Mouse (Mus musculus) bone marrow, adult 2 months (tissue): ENCODE data around the gene Ckb.

Experiments
- CTCF ChIP-seq: fragments of 200-500 bp; IDR thresholded peaks from 2 replicates; pipeline ENCODE4 v1.5.1; 2011; ENCODE audit warnings: low read length, control low read depth; ENCODE audit not compliant: control insufficient read depth, insufficient read depth
- POLR2A ChIP-seq: fragments of 200-500 bp; IDR thresholded peaks from 2 replicates; pipeline ENCODE4 v1.6.1; 2011; ENCODE audit warnings: low read depth, mild to moderate bottlenecking, control low read depth, low read length, borderline replicate concordance; ENCODE audit not compliant: control insufficient read depth

DNA sequence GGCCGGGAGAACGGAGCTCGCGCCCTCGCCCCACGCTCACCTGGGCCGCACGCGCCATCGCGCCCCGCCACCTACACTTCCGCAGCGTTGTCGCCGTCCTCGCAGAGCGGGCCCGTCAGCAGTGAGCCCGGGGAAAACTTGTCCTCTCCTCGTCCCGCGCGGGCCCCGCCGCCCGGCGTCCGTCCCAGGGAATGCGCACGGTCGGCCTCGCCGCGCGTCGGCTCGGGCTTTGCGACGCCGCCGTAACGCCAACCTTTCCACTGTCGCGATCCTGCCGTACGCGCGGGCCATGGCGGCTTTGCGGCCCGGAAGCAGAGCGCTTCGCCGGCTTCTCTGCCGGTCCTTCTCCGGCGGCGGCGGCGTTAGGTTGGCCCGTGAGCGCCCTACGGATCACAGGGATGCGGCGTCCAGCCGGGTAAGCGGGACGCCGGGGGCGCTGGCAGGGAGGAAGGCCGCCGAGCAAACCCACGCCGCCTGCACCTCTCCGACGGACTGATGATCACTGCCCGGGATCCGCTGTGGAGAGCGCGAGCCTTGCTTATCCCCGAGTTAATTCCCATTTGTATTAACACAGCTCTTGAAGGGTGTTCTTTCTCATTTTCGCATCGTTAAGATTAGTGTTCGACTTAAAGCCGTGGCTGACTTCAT lies 41.0 kb upstream of the Ckb start, which contains the start of the genes Bag5 and Apopt1:
- no peak for TF ChIP-seq CTCF
- peak; percentile 80; the same call in 1 of the 2 replicates for TF ChIP-seq POLR2A
